Mouse (Mus musculus): ENCODE results near the gene Rnpepl1. TPM values are rescaled to one million over a fixed set of nuclear protein-coding genes. Genes with fewer than 3 reads are reported as not detected.
A peak's percentile ranks its signal among the peaks of the same experiment; 100 is the strongest.

Gene Rnpepl1
- polyA plus RNA-seq, 1 experiment from 2014 or later: 20.1 TPM

DNA sequence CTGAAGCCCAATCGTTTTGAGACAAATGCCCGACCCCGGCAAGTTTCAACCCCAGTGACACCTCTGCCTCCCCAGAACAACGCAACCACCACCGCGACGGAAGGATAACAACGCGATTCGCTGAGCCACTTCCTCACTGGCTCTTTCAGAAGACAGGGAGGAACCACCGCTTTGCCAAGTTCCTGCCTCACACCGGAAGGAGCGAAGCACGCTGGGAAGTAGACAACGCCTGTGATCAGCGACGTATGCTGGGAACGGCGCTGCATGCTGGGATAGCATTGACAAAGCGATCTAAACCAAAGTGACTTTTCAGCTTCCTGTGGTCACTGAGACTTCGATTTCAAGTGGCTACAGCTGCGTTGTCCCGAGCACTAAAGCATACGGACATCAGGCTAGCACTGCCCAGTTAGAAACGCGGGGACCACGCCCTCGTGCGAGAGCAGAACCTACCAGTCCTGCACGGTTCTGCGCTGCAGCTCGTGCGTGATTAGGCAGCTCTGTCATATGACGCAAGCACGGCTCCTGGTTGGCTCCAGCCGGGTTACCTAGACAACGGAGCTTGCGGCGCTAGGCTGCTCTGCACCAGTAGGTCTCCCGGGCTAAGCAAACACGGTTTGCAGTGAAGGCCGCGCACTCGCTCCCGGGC, 23.7 kb downstream of the Rnpepl1 start, which contains the start of gene Capn10:
Gene Capn10, plus strand, starts transcription at position 195 of the 646 bp plus-strand sequence.
- Histone ChIP-seq H3K4me3 (peak within 1 kb of the TSS; percentile 82), H3K27ac (replicated peaks) (peak within 1 kb of the TSS; percentile 92), H3K36me3 (peaks cover 18% of the 10 kb centered on the region), H3K27me3 (ENCODE audit: low read depth, poor library complexity, severe bottlenecking) (no peaks in the 10 kb centered on the region), H3K4me1 (peaks cover 36% of the 10 kb centered on the region), H3K9me3 (replicated peaks) (no peaks in the 10 kb centered on the region; the same call in 1 of the 2 replicates)
- WGBS: under 1% methylated on average over 45 of the region's 45 CpGs
- DNase-seq (ENCODE audit: low spot score): peak; percentile 97

DNA sequence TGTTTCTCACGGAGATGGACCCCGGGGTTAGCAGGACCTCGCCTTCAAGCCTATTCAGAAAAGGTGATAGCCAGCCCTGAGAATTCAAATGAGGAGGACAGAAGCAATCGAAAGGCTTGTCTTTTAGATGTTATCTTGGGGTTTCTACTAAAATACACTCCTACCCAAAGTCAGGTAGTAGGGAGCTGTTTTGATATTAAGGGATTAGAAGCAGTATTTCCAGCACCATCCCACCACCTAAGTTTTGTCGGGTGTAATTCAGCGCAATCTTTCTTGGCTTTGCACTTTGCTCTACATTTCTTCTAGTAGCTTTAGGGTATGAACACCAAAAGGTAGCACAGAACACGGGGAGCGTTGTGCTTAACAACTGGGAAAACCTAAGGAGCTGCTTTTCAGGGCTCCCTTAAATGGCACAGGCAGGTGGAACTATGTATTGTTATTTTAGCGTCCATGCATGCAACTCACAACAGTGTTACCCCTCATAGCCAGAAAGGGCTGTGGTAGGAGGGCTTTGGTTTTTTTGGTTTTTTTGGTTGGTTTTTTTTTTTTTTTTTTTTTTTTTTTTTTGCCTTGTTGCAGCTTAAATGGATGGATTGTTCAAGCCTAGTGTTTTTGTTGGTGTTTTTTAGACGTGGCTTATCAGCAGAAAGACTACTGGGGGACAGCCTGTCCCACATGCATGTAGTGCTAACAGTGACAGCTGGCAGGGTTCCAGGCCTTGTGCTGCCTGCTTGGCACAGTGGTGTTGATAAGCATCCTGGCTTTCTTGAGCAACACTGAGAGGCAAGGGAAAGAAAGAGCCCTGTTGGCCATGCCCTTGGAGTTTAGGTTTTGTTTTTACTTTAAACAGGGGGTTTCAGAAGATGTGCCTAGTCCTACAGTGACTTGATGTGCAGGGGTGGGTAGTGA, 24.7 kb downstream of the Rnpepl1 start:
- Histone ChIP-seq H3K36me3 (peaks cover 28% of the 10 kb centered on the region), H3K27me3 (ENCODE audit: low read depth, poor library complexity, severe bottlenecking) (no peaks in the 10 kb centered on the region), H3K9me3 (replicated peaks) (no peaks in the 10 kb centered on the region; the same call in 1 of the 2 replicates), H3K27ac (replicated peaks) (peak overlapping the region; percentile 92), H3K4me3 (peak overlapping the region; percentile 82), H3K4me1 (peaks cover 36% of the 10 kb centered on the region)
- 19% methylated on average over 10 of the region's 10 CpGs for WGBS
- no peak for DNase-seq (ENCODE audit: low spot score)

- Histone ChIP-seq H3K9me3 (replicated peaks) (no peaks in the 10 kb centered on the region; the same call in 1 of the 2 replicates), H3K36me3 (peaks cover 35% of the 10 kb centered on the region), H3K27ac (replicated peaks) (0 out of 2 replicates have a peak overlapping the region, but pooled peaks have one; percentile 14), H3K4me1 (peaks cover 36% of the 10 kb centered on the region), H3K27me3 (ENCODE audit: low read depth, poor library complexity, severe bottlenecking) (no peaks in the 10 kb centered on the region), H3K4me3 (peak overlapping the region; percentile 82)
- DNase-seq (ENCODE audit: low spot score): no peak
- 66% methylated on average over 2 of the region's 2 CpGs for WGBS
Measured at GRCm38 (mm10) chr1:92935977-92936376, 25.4 kb downstream of the Rnpepl1 start.

DNA sequence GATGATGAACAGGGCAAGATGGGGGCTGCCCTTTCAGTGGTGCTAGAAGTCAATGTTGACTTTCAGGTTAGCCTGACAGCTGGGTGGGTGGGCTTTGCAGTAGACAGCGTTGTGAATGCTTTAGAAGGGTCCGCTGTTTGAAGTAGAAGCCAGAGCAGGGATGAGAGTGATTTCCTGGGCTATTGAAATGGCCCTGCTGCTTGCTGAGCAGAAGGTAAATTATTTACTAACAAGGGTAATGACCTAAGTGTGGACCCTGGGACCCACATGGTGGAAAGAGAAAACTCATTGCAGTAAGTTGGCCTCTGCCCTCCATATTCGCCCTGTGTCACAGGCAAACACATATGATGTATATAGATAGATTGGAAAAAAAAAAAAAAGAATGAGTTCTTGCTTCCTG, 25.9 kb downstream of the Rnpepl1 start:
- WGBS: 84% methylated on average over 3 of the region's 3 CpGs
- H3K4me3 ChIP-seq: peak overlapping the region; percentile 82

GRCm38 (mm10) chr1:92937797-92938196, 27.2 kb downstream of the Rnpepl1 start:
- Histone ChIP-seq H3K4me1 (peaks cover 36% of the 10 kb centered on the region), H3K36me3 (peaks cover 53% of the 10 kb centered on the region)

More for the DNA sequence above, 25.9 kb downstream of the Rnpepl1 start:
- DNase-seq (ENCODE audit: low spot score): no peak
- H3K27me3 ChIP-seq (ENCODE audit: low read depth, poor library complexity, severe bottlenecking): no peaks in the 10 kb centered on the region
- peaks cover 40% of the 10 kb centered on the region for H3K36me3 ChIP-seq
- peaks cover 36% of the 10 kb centered on the region for H3K4me1 ChIP-seq
- no peaks in the 10 kb centered on the region; the same call in 1 of the 2 replicates for H3K9me3 ChIP-seq (replicated peaks)
- H3K27ac ChIP-seq (replicated peaks): no peak overlapping the region

GRCm38 (mm10) chr1:92939746-92940145, 29.2 kb downstream of the Rnpepl1 start:
- no peak overlapping the region for H3K4me3 ChIP-seq
- no peaks in the 10 kb centered on the region for H3K27me3 ChIP-seq (ENCODE audit: low read depth, poor library complexity, severe bottlenecking)
- 93% methylated on average over 4 of the region's 4 CpGs for WGBS
- DNase-seq (ENCODE audit: low spot score): no peak
- H3K9me3 ChIP-seq (replicated peaks): no peaks in the 10 kb centered on the region
- H3K4me1 ChIP-seq: peaks cover 26% of the 10 kb centered on the region
- no peak overlapping the region for H3K27ac ChIP-seq (replicated peaks)
- H3K36me3 ChIP-seq: peaks cover 72% of the 10 kb centered on the region

More at GRCm38 (mm10) chr1:92937797-92938196, 27.2 kb downstream of the Rnpepl1 start:
- no peak overlapping the region for H3K27ac ChIP-seq (replicated peaks)
- no peaks in the 10 kb centered on the region for H3K27me3 ChIP-seq (ENCODE audit: low read depth, poor library complexity, severe bottlenecking)
- no peaks in the 10 kb centered on the region for H3K9me3 ChIP-seq (replicated peaks)
- DNase-seq (ENCODE audit: low spot score): no peak
- H3K4me3 ChIP-seq: no peak overlapping the region
- 91% methylated on average over 3 of the region's 3 CpGs for WGBS

DNA sequence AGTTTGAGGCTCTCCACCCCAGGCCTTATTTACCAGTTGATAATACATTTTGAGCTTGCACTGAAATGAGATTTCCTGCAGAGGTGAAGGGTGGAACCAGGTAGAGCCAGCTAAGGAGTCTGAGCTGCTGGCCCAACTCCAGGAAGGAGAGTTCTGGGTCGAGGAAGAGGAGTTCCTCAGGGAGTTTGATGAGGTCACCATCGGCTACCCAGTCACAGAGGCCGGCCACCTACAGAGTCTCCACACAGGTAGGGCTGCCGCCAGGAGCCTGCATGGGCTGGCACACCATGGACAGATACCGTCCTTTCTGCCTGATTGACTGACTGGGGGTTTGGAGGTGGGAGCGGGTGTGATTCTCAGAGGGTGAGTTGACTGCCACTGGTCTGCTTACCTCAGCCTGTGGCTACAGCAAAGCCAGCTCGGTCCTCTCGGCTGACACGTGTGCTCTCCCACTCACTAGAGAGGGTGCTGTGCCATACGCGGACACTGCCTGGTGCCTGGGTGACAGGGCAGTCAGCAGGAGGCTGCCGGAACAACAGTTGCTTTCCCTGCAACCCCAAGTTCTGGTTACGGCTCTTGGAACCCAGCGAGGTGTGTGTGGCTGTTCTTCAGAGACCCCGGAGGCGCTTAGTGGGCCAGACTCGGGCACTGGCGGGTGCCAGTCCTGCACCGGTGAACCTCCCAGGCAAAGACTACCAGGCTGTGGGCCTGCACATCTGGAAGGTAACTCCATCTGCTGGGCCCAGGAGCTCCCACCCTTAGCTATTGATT, 32.8 kb downstream of the Rnpepl1 start:
- 94% methylated on average over 19 of the region's 19 CpGs for WGBS

DNA sequence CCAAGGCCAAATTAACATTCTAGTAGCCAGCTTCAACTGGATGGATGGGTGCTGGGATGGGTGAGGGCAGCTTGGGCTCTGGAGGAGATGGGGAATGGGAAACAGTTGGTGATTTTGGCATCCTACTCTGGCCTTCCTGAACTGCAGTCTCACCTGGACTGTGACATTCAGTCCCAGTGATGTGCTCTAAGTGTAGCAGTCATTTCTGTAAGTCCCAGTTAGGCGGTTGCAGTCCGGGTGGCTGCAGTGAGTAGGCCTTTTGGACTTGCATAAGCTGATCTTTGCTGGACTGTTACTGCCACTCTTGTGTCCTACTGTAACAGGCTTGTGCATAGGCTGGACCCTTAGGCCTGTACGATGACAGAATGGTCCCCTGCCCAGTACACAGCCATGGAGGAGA, 37.4 kb downstream of the Rnpepl1 start:
- Histone ChIP-seq H3K4me3 (no peak overlapping the region), H3K9me3 (replicated peaks) (no peaks in the 10 kb centered on the region), H3K4me1 (no peaks in the 10 kb centered on the region), H3K27ac (replicated peaks) (no peak overlapping the region), H3K36me3 (peaks cover 68% of the 10 kb centered on the region), H3K27me3 (ENCODE audit: low read depth, poor library complexity, severe bottlenecking) (no peaks in the 10 kb centered on the region)
- DNase-seq (ENCODE audit: low spot score): no peak
- WGBS: 92% methylated on average over 3 of the region's 3 CpGs

More for the DNA sequence above, 32.8 kb downstream of the Rnpepl1 start:
- Histone ChIP-seq H3K27ac (replicated peaks) (no peak overlapping the region), H3K9me3 (replicated peaks) (no peaks in the 10 kb centered on the region), H3K36me3 (peaks cover 100% of the 10 kb centered on the region), H3K4me3 (no peak overlapping the region), H3K4me1 (no peaks in the 10 kb centered on the region), H3K27me3 (ENCODE audit: low read depth, poor library complexity, severe bottlenecking) (no peaks in the 10 kb centered on the region)
- DNase-seq (ENCODE audit: low spot score): no peak

GRCm38 (mm10) chr1:92949426-92949825, 38.8 kb downstream of the Rnpepl1 start:
- 64% methylated on average over 6 of the region's 6 CpGs for WGBS
- Histone ChIP-seq H3K4me1 (no peaks in the 10 kb centered on the region), H3K9me3 (replicated peaks) (no peaks in the 10 kb centered on the region), H3K27ac (replicated peaks) (no peak overlapping the region), H3K36me3 (peaks cover 53% of the 10 kb centered on the region), H3K4me3 (no peak overlapping the region), H3K27me3 (ENCODE audit: low read depth, poor library complexity, severe bottlenecking) (no peaks in the 10 kb centered on the region)
- DNase-seq (ENCODE audit: low spot score): no peak

GRCm38 (mm10) chr1:92950607-92951006, 40.0 kb downstream of the Rnpepl1 start, which contains the start of gene Gpr35:
TSS of gene Gpr35 (plus strand) at chr1:92950865.
- no peak for DNase-seq (ENCODE audit: low spot score)
- Histone ChIP-seq H3K4me3 (no peak within 1 kb of the TSS), H3K27me3 (ENCODE audit: low read depth, poor library complexity, severe bottlenecking) (no peaks in the 10 kb centered on the region), H3K27ac (replicated peaks) (no peak within 1 kb of the TSS), H3K36me3 (peaks cover 42% of the 10 kb centered on the region), H3K9me3 (replicated peaks) (no peaks in the 10 kb centered on the region), H3K4me1 (no peaks in the 10 kb centered on the region)
- WGBS: 87% methylated on average over 5 of the region's 5 CpGs

- Histone ChIP-seq H3K4me1 (no peaks in the 10 kb centered on the region), H3K4me3 (no peak overlapping the region), H3K27ac (replicated peaks) (no peak overlapping the region), H3K9me3 (replicated peaks) (no peaks in the 10 kb centered on the region), H3K36me3 (peaks cover 11% of the 10 kb centered on the region), H3K27me3 (ENCODE audit: low read depth, poor library complexity, severe bottlenecking) (no peaks in the 10 kb centered on the region)
- 80% methylated on average over 2 of the region's 2 CpGs for WGBS
- no peak for DNase-seq (ENCODE audit: low spot score)
Measured at GRCm38 (mm10) chr1:92953641-92954040, 43.1 kb downstream of the Rnpepl1 start.
